Mouse (Mus musculus) midbrain, postnatal 0 days (tissue): ENCODE measurements around the gene Myl7. TPM values are rescaled to one million over a fixed set of nuclear protein-coding genes. Genes with fewer than 3 reads are reported as not detected.

Experiments used
- ATAC-seq: fragments of 200-750 bp; cut with Nextera tagmentation; 2 replicates; pipeline ENCODE4 v1.8.0; 2017; ENCODE audit warnings: moderate number of reproducible peaks, mild to moderate bottlenecking, moderate TSS enrichment, moderate library complexity; ENCODE audit not compliant: low FRiP score
- DNase-seq: peaks from one replicate; pipeline ENCODE4 v3.0.0-alpha.2; 2015; ENCODE audit warnings: low spot score
- H3K27ac ChIP-seq: fragments of 300-500 bp; sonication (generic); 2 replicates; pipeline ENCODE4 v1.5.1; 2014; ENCODE audit warnings: low read depth, mild to moderate bottlenecking, low read length, mixed read lengths
- H3K27me3 ChIP-seq: fragments of 300-500 bp; sonication (generic); 2 replicates; pipeline ENCODE4 v1.6.1; 2014; ENCODE audit warnings: low read length, control low read depth, mixed read lengths; ENCODE audit not compliant: insufficient read depth
- H3K36me3 ChIP-seq: fragments of 300-500 bp; sonication (generic); 2 replicates; pipeline ENCODE4 v1.6.1; 2014; ENCODE audit warnings: low read length, control low read depth, mixed read lengths; ENCODE audit not compliant: insufficient read depth
- H3K4me1 ChIP-seq: fragments of 300-500 bp; sonication (generic); 2 replicates; pipeline ENCODE4 v1.6.1; 2014; ENCODE audit warnings: mild to moderate bottlenecking, control low read depth, antibody characterized with exemption, low read length, mixed read lengths; ENCODE audit not compliant: insufficient read depth
- H3K4me2 ChIP-seq: fragments of 300-500 bp; sonication (generic); 2 replicates; pipeline ENCODE4 v1.6.1; 2014; ENCODE audit warnings: low read depth, mild to moderate bottlenecking, low read length, mixed read lengths; ENCODE audit not compliant: poor library complexity, severe bottlenecking
- H3K4me3 ChIP-seq: fragments of 300-500 bp; sonication (generic); 2 replicates; pipeline ENCODE4 v1.5.1; 2014; ENCODE audit warnings: low read depth, mild to moderate bottlenecking, low read length, moderate library complexity
- H3K9ac ChIP-seq: fragments of 300-500 bp; sonication (generic); replicated peaks from 2 replicates; pipeline ENCODE4 v1.6.1; 2014; ENCODE audit warnings: mild to moderate bottlenecking, low read length, moderate library complexity, mixed read lengths; ENCODE audit not compliant: poor library complexity, severe bottlenecking
- H3K9me3 ChIP-seq: fragments of 300-500 bp; sonication (generic); 2 replicates; pipeline ENCODE4 v1.6.1; 2016; ENCODE audit warnings: low read length, control low read depth
- CTCF ChIP-seq: IDR thresholded peaks from 2 replicates; pipeline ENCODE4 v1.5.1; 2016; ENCODE audit warnings: antibody characterized with exemption, mild to moderate bottlenecking
- WGBS: fragments of 180-500 bp; shearing (Covaris S2); extraction: QIAGEN DNeasy Blood & Tissue Kit; methylation state at CpG from one replicate; pipeline ENCODE4 v1.1.7; 2014; 5-methylcytosine and 5-hydroxymethylcytosine counted together
- polyA plus RNA-seq: library from polyadenylated mRNA; unstranded; fragments of >200 nt; fragmentation: Nextera tagmentation; extraction: Ambion mirVana; gene quantifications from 2 replicates; pipeline ENCODE4 v1.2.1, GENCODE M21; 2015
- total RNA-seq: library from RNA; depleted of rRNA; stranded (reverse); fragments of >200 nt; gene quantifications from 2 replicates; pipeline ENCODE4 v1.2.3, GENCODE M21; 2014

The Myl7 gene
- total and polyA plus RNA-seq, 2 experiments from 2014 or later, result not detected

- WGBS, result 91% methylated on average over 16 of the region's 16 CpGs
These were observed 28.5 kb downstream of the Myl7 start for GRCm38 (mm10) chr11:5870069-5870468.

GRCm38 (mm10) chr11:5869331-5869730 lies 29.3 kb downstream of the Myl7 start:
- Histone ChIP-seq H3K4me1 (no peaks in the 10 kb centered on the region), H3K27ac (no peak overlapping the region), H3K36me3 (peaks cover 38% of the 10 kb centered on the region), H3K9me3 (no peaks in the 10 kb centered on the region), H3K27me3 (no peaks in the 10 kb centered on the region), H3K9ac (no peak overlapping the region), H3K4me3 (no peak overlapping the region), H3K4me2 (no peak overlapping the region)
- WGBS, result 94% methylated on average over 16 of the region's 16 CpGs
- no peak for ATAC-seq
- no peak for DNase-seq
- no peak for TF ChIP-seq CTCF

More at GRCm38 (mm10) chr11:5870069-5870468, 28.5 kb downstream of the Myl7 start:
- Histone ChIP-seq H3K27ac (no peak overlapping the region), H3K4me2 (no peak overlapping the region), H3K4me3 (no peak overlapping the region), H3K4me1 (no peaks in the 10 kb centered on the region), H3K36me3 (peaks cover 45% of the 10 kb centered on the region), H3K27me3 (no peaks in the 10 kb centered on the region), H3K9ac (no peak overlapping the region), H3K9me3 (no peaks in the 10 kb centered on the region)
- no peak for TF ChIP-seq CTCF
- DNase-seq, result no peak
- no peak for ATAC-seq

GRCm38 (mm10) chr11:5868324-5868723 lies 30.3 kb downstream of the Myl7 start:
- DNase-seq, result no peak
- Histone ChIP-seq H3K4me3 (no peak overlapping the region), H3K4me1 (no peaks in the 10 kb centered on the region), H3K27me3 (no peaks in the 10 kb centered on the region), H3K9me3 (no peaks in the 10 kb centered on the region), H3K27ac (no peak overlapping the region), H3K9ac (no peak overlapping the region), H3K36me3 (peaks cover 28% of the 10 kb centered on the region), H3K4me2 (no peak overlapping the region)
- 90% methylated on average over 12 of the region's 12 CpGs for WGBS
- TF ChIP-seq CTCF, result no peak
- no peak for ATAC-seq

GRCm38 (mm10) chr11:5867196-5867595 lies 31.4 kb downstream of the Myl7 start:
- no peak overlapping the region for H3K9ac ChIP-seq
- no peak for TF ChIP-seq CTCF
- no peak overlapping the region for H3K4me3 ChIP-seq
- no peaks in the 10 kb centered on the region for H3K4me1 ChIP-seq
- H3K4me2 ChIP-seq, result no peak overlapping the region
- peaks cover 19% of the 10 kb centered on the region for H3K36me3 ChIP-seq
- H3K27me3 ChIP-seq, result peaks cover 6% of the 10 kb centered on the region; the same call in 1 of the 2 replicates
- ATAC-seq, result no peak
- no peaks in the 10 kb centered on the region for H3K9me3 ChIP-seq
- WGBS, result 84% methylated on average over 2 of the region's 2 CpGs
- no peak overlapping the region for H3K27ac ChIP-seq
- no peak for DNase-seq

- whole genome bisulfite sequencing, result 29% methylated on average over 15 of the region's 15 CpGs
- peaks cover 26% of the 10 kb centered on the region for H3K27me3 ChIP-seq
- no peak overlapping the region for H3K27ac ChIP-seq
These were observed 36.0 kb downstream of the Myl7 start for GRCm38 (mm10) chr11:5862394-5863105.

GRCm38 (mm10) chr11:5861678-5862393 lies 36.7 kb downstream of the Myl7 start, which contains the start of gene Aebp1:
Gene Aebp1, plus strand, starts transcription at chr11:5861947.
- H3K9me3 ChIP-seq, result no peaks in the 10 kb centered on the region
- peak; percentile 9 for DNase-seq
- H3K36me3 ChIP-seq, result no peaks in the 10 kb centered on the region
- no peaks in the 10 kb centered on the region for H3K4me1 ChIP-seq
- H3K27me3 ChIP-seq, result peaks cover 26% of the 10 kb centered on the region
- ATAC-seq, result 0 out of 2 replicates have a peak, but pooled peaks have one; percentile 41
- H3K4me2 ChIP-seq, result peak within 1 kb of the TSS; percentile 49
- no peak within 1 kb of the TSS for H3K27ac ChIP-seq
- no peak within 1 kb of the TSS for H3K9ac ChIP-seq
- no peak for TF ChIP-seq CTCF
- peak within 1 kb of the TSS; percentile 34 for H3K4me3 ChIP-seq
- 4% methylated on average over 53 of the region's 59 CpGs for WGBS

More at GRCm38 (mm10) chr11:5862394-5863105, 36.0 kb downstream of the Myl7 start:
- no peak for DNase-seq
- Histone ChIP-seq H3K36me3 (no peaks in the 10 kb centered on the region), H3K4me2 (peak overlapping the region; percentile 49; the same call in 1 of the 2 replicates), H3K4me3 (peak overlapping the region; percentile 34), H3K4me1 (no peaks in the 10 kb centered on the region), H3K9me3 (no peaks in the 10 kb centered on the region), H3K9ac (no peak overlapping the region)
- ATAC-seq, result no peak
- TF ChIP-seq CTCF, result no peak
